Mouse (Mus musculus) spleen, adult 12 weeks (tissue): Measurements from ENCODE around the gene Wt1.

ENCODE experiments used
- DNase-seq: peaks from one replicate; pipeline ENCODE4 v3.0.0; 2022; ENCODE audit warnings: low spot score

The Wt1 gene

DNA sequence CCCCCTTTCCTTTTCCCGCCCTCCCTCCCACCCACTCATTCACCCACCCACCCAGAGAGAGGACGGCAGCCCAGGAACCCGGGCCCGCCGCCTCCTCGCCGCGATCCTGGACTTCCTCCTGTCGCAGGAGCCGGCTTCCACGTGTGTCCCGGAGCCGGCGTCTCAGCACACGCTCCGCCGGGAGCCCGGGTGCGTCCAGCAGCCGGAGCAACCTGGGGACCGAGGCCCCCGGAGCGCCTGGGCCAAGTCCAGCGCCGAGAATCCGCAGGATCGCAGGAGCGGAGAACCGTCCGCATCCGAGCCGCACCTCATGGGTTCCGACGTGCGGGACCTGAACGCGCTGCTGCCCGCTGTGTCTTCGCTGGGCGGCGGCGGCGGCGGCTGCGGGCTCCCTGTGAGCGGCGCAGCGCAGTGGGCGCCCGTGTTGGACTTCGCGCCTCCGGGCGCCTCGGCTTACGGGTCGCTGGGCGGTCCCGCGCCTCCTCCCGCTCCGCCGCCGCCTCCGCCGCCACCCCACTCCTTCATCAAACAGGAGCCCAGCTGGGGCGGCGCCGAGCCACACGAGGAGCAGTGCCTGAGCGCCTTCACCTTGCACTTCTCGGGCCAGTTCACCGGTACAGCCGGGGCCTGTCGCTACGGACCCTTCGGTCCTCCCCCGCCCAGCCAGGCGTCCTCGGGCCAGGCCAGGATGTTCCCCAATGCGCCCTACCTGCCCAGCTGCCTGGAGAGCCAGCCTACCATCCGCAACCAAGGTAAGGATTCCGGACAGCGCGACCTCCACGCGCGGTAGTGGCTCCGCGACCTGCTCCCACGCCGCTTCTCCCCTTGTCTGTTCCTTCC is 582 bp downstream of the Wt1 start:
- no peak for DNase-seq

DNA sequence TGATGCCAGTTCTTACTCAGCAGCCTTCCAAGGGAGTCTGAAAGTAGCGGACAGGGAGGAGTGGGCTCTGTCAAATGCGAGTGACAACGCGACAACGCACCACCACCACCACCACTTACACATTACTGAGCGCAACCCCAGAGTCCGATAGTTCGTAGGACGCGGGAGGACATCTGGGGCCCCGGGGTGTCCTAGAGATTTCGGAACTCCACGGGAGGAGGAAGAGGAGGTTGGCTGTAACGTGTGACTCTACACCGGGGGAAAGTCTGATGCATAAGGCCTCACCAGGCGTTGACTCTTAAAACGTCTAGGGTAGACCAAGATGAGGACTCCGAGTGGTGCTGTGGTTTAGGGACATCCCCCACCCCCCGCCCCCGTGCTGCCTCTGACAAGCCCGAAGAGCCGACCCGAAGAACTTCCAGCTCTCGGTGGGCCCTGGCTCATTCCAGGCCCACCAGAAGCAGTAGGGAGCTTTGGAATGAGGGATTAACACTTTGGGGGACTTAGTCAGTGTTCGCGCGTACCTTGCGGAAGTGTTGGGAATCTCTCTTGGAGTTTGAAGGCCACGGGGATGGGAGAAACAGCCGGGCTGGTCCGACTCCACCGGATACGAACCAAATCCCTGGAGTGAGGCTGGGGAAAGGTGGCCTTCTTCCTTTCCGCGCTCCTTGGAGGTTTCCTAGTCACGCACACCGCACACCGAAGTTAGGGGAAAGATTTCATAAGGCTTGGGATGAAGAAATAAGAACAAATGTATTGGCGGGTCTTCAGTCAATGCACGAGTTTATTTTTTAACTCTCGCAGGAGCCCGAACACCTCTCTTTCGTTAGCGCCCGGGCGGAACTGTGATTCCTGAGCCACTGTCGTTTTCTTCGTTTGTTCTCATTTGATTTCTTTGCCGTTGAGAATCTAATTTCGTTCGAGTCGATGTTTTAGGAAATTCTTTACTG is 1.5 kb downstream of the Wt1 start:
- DNase-seq: no peak

DNA sequence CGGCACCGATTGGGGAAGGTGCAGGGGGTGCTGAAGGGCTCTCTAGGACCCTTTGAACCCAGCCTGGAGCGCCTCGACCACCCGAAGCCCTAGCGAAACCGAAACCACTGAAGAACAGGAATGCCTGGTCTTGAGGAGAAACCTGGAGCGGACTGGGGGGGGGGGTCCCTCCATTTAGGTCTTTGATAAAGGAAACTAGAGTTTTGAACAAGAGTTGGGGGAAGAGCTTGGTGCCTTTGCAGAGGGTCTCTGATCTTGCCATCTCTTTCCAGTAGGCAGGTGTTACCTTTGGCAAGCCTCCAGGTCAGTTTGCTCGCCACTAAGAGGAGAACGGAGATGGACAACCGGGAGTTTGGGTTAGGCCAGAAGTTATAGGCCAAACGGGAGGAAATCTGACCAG is 2.2 kb downstream of the Wt1 start:
- no peak for DNase-seq

DNA sequence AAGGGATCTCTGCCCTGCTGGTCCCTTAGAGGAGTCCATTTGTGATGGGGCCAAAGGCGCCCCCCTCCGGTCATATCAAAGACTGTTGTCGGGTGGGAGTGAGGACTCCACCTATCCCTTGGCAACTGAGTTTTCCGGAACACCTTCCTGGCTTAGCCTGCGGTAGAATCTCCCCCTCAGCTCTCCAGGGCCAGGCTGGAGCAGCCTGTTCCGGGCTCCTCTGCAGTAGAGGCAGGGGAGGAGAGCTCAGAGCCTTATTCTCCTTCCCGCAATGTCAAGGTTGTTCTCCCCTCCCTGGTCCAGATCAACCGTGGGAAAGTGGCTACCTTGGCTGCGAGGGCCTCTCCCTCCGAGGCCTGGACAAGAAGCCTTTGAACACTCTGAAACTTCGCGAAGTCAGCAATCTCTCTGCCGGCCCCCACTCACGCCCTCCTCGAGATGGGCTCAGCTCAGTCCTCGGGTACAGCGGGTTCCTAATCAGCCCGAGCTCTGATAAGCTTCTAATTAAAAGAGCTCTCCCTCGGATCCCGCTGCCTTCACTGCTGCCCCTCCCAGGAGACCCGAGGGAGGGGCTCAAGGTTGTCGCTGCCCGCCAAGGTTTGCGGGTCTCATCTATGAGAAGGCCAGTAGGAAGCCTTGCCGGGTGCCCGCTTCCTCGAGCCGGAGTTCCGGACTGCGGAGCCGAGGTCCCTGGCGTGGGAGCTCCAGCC is 4.2 kb downstream of the Wt1 start:
- no peak for DNase-seq

DNA sequence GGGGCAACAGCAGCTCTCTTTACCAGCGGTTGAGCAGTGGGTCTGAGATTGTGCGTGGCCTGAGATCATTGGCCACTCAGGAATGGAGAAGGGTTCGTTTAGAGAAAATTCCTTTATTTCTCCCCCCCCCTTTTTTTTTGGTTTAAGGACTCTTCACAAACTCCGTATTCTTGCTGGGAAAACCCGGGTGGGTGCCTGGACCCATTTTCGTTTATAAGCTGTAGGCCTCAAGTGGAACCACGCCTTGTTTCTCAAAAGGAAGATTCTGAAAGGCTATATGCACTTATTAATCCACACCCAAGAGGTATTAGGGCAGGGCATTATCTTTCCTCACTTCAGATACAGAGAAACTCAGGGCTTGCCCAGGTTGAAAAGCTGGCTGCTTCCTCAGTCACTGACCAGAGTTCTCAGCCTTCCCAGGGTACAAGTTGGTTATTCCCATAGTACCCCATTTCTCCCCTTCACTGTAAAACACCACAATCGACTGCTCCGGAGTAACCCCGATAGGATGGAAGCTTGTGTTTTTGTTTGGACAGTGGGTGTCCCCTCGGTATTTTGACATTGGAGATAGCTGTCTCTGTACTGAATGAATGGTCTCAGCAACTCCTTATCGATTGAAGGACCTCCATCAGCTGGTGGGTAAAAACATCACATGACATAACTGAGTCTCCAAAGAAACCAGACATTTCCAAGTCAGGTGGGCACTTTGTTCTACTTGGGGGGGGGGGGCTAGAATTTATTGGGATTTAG is 4.9 kb downstream of the Wt1 start:
- DNase-seq: no peak

DNA sequence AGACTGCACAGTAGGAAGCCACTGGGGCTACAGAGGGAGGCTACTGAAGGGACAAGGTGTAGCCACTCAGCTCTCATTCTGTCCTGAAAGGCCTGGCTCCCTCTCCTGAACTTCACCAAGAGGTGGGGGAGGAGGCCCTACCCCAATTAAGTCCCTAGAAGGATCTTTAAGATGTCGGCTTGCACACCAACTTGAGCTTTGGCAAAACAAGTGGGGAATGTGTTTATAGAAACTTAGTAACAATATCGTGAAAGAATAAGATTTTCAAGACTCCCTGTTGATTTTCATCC is 5.4 kb downstream of the Wt1 start:
- DNase-seq: no peak

DNA sequence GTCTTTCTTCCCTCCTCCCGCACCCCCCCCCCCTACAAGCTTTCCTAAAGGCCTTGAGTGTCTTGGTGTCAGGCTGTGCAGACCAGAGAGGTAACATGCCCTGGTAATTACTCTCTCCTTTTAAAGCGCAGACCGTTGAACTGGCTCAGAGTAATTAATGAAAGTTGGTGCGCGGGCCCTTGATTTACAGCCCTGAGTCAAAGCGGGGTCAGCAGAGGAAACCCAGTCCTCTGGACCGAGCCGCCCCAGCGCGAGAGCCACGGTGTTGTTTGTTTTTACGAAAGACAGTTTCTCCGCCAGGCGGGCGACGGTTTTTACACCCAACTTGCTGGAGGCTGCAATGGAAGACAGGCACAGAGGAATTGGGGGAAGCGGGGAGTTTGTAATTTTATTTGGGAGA is 6.0 kb downstream of the Wt1 start:
- DNase-seq: no peak

DNA sequence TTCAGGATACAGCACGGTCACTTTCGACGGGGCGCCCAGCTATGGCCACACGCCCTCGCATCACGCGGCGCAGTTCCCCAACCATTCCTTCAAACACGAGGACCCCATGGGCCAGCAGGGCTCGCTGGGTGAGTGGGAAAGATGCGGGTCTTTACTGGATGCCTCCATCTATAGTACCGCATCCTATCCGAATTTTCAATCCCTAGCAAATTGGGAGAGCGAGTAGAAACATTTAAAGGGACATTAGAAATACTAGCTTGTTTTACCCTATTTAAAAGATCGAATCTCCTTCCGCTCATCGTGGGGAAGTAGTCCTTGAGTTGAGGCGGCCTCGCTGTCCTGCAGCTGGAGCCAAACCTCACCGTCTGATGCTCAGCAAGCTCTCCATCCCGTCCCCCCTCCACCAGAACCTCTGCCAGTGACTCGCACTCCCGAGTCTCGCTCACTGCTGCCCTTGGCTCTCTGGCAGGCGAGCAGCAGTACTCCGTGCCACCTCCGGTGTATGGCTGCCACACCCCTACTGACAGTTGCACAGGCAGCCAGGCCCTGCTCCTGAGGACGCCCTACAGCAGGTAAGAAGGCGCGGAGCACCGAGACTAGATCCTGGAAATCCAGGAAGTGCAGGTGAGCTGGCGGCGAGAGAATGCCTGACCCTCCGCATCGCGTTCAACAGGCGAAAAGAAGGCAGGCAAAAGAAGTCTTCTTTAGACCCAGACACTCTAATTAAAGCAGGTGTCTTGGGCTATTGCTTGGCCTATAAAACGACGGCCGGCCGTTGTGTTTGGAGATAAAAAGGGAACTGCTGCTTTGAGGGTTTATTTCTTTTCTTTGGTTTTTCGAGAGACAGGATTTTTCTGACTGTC is 6.8 kb downstream of the Wt1 start:
- no peak for DNase-seq

DNA sequence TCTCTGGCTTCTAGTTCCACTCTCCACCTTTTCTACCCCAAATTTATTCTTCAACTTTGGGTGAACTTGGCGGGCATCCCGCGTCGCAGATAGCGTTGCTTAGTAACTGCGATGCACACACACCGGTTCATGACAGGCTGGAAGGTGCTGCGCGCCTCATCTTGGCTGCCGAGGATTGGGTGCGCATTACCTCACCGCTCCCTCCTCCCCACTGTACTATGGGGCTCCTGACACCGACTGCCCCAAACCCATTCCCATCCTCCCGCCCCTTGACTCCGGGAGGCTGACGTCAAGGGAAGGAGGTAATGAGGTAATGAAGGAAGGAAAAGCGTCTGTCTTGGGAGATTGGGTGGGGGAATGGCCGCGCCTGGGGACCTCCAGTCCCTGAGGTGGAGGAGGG is 8.0 kb downstream of the Wt1 start:
- DNase-seq: no peak

DNA sequence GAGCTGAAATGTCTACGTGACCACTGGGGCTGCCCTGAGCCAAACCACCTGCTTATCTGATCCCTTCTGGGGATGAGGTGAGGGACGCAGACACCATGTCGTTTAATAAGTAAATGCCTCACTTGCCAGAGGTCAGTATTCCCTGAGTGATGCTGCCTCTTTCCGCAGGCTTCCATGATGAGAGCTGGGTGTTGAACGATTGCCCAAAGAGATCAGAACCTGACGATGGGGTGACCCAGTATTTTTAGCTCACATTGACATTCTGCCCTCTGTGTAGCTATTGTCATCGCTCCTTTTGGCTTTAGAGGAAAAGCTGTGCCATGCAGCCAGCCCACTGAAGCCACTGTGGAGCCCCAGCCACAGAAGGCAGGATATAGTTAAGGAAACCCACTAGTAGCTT is 13.1 kb downstream of the Wt1 start:
- no peak for DNase-seq

DNA sequence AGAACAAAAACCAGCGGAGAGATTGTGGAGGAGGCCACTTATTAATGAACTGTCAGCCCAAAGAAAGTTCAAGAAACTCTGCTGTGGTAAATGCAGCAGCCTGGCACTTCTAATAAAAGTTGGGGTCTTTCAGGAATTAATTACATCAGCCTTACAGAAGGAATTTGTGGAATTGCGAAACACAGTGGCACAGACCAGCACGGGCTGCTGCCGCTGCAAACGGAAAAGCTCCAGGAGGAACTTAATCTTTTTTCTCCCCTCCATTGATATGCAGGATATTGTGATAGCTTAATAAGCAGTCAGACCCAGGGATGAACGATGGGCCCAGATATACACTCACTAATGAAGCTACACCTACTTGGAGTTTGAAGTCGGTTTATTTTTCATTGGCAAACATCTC is 15.0 kb downstream of the Wt1 start:
- no peak for DNase-seq

DNA sequence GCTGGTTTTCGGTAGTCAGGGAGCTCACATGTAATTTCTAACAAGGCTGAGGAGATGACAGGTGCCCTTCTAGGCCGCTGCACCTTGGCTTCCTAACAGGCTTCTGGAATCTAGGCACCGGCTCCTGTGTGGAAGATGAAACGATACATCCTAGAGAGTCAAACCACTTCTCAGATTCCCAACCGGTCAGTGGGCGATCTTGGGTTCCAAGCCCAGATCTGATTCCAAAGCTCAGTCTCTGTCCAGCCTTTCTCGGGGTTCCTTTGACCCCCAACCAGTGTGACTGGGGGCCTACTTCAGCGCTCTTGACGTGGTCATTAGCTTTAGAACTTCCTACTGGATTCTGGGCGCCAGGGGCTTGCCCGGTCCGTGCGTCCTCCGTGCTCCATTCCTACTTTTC is 17.4 kb downstream of the Wt1 start:
- DNase-seq: no peak

DNA sequence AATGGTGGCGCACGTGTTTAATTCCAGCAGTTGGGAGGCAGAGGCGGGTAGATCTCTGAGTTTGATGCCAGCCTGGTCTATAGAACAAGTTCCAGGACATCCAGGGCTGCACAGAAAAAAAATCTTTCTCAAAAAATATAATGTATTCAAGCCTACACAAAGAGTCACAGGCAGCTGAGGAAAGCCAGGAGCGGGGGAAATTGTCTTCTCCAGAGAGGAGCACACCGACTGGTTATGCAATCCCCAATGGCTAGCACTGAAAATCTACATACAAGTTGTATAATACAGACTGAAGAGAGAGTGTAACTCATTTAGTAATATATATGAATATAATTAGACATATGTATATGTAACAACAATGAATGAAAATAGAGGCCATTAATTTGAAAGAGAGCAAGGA is 25.2 kb downstream of the Wt1 start:
- no peak for DNase-seq

DNA sequence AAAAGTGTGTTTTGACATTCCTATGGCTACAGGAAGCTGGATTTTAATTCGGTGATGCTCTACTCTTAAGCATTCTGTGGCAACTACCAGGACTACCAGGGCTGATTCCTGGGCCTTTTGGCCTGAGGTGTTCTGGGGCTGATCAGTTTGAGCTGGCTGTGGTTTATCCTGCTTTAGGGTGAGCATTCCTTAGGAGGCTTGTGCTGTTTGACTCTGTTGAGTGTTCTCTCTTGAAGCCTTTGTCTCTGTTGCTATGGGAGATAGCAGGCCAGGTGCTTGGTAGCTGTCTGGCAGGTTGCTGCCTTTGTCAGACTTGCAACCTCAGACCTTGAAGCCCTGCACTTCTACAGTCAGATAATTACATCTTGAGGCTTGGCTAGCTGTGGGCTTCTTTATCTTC is 26.7 kb downstream of the Wt1 start:
- no peak for DNase-seq

DNA sequence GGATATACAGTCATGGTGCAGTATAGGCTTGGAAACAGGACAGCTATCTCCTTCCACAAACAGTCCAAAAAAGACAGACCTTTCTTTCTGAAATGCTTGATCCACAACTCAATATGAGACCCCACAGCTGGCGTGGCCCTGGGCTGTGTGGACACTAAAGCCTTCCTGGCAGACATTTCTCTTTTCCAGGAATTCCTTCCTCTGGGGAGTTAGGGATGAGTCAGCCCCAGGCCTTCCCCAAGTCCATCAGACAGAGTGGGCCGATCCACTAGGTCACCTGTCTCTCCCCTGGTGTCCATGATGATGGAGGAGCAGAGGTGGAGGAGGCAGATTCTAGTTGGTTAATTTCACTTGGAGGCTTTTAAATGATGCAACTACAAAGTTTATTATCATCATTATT is 34.6 kb downstream of the Wt1 start:
- no peak for DNase-seq

DNA sequence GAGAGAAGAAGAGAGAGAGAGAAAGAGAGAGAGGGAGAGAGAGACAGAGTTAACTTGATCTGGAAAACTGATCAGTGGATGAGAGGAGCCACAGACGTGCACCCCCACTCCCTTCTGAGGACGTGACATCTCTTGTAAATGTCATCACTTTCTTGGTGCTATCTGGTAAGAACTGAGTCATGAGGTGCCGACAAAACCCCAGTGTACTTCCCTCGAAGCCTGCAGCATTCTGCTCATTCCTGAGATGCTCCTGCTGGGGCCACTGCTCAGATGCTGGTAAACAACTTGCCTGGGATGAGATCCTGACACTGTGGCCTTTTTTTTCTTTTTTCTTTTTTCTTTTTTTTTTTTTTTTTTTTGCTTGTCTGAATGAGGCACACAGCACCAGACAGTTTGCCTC is 36.4 kb downstream of the Wt1 start:
- DNase-seq: no peak

DNA sequence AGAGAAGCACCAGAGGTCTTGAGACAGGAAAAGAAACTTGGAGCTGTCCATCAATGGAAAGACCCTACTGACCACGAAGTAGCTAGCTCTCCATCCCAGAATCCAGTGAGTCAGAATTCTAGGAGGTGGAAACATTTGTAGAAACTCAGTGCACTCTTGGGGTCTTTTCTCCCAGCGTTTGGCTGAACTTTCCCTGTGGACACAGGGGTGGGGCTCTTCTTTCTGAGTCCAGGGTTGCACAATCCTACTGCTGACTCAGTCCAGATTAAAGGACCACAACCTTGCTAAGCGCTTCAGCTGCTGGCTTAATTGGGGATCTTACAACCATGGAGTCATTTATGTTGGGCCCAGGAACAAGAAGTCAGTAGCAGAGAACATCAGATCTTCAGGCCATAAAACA is 41.8 kb downstream of the Wt1 start:
- no peak for DNase-seq

DNA sequence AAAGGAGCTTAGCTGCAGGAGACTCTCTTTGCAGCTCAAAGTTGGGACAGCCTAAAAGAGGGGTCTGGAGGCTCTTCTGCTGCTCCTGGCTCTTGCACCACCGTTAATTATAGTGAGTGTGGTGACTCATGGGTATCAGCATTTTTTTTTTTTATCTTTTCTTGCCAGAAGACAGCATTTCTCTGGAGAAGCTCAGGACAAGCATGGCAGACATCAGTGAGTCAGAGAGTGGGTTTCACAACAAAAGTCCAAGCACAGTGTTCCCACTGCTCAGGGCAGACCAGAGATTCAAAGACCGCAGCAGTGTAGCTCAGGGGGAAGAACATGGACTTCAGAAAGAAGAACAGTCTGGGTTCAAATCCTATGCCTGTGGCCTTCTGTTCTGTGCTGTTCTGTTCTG is 47.9 kb downstream of the Wt1 start:
- no peak for DNase-seq

DNA sequence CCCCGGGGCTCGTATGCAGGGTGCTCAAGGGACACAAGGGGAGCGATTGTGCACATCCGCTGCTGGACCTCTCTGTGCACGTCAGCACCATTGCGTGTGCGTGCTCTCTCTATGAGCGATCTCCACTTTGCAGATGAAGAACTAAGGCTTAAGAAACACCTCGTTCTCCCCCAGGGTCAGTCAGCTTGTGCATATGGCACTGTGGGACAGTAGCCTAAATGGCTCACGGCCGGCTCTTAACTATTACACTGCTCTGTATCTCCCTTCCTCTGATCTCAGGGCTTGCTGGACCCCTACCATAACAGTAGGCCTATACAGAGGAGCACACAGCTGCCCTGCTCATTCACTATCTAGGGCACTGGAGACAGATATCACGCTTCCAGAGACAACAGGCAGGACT is 52.5 kb downstream of the Wt1 start:
- DNase-seq: no peak

DNA sequence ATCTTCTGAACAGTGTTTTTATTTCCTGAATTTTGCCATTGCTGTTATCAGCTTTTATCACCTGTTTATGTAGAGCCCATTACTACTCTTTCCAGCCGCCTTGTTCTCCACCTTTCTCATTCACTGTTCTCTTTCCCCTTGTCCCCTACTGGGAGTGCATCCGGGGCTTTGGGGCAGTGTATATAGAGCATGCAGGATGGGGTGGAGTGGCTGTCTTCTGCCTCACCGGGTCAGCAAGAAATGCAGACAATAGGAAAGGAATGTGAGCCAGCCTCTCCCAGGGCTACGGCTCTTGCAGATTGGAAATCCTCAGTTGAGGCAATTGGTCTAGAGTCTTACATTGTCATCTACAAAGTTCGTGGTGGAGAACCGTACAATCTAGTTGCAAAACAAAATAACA is 56.2 kb downstream of the Wt1 start:
- DNase-seq: no peak

DNA sequence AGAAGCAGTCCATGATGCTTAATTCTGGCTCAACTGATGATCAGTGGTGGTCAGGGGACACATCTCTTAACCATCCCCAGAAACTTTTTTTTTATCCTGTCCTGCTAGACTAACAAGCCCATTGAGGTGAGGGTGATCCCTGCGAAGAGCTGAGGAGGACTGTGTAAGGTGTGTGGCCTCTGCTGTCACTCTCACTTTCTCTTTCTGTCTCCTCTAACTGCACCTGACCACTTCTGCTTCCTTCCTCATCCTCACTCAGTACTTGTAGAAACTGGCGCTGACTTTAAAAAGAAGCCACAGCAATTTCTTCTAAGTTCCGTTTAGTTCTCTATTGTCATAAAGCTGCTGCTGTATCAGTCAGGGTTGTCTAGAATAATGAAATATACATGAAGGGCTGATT is 58.8 kb downstream of the Wt1 start:
- DNase-seq: no peak
